Mouse (Mus musculus): ENCODE results near the gene Gfod1. TPM values are rescaled to one million over a fixed set of nuclear protein-coding genes. Genes with fewer than 3 reads are reported as not detected.

The Gfod1 gene
- polyA plus RNA-seq, 1 experiment from 2014 or later: 0.93 TPM

GRCm38 (mm10) chr13:43225161-43225560, 78.8 kb downstream of the Gfod1 start:
- WGBS: 90% methylated on average over 5 of the region's 5 CpGs
- H3K4me3 ChIP-seq (ENCODE audit: low read length): no peak overlapping the region
- ATAC-seq (replicated peaks; ENCODE audit: extremely low read depth, insufficient read depth, low FRiP score): no peak
- H3K4me2 ChIP-seq (ENCODE audit: low read depth, low read length): no peak overlapping the region
- H3K27ac ChIP-seq (ENCODE audit: low read length): no peak overlapping the region
- no peak overlapping the region for H3K9ac ChIP-seq (ENCODE audit: low read length)
- peaks cover 44% of the 10 kb centered on the region for H3K4me1 ChIP-seq (ENCODE audit: control insufficient read depth, insufficient read depth, low read length)
- H3K36me3 ChIP-seq (ENCODE audit: control insufficient read depth, insufficient read depth): no peaks in the 10 kb centered on the region
- no peaks in the 10 kb centered on the region for H3K27me3 ChIP-seq (ENCODE audit: control insufficient read depth, insufficient read depth, low read length)
- peaks cover 3% of the 10 kb centered on the region; the same call in 1 of the 2 replicates for H3K9me3 ChIP-seq (replicated peaks; ENCODE audit: control insufficient read depth, low read length)

DNA sequence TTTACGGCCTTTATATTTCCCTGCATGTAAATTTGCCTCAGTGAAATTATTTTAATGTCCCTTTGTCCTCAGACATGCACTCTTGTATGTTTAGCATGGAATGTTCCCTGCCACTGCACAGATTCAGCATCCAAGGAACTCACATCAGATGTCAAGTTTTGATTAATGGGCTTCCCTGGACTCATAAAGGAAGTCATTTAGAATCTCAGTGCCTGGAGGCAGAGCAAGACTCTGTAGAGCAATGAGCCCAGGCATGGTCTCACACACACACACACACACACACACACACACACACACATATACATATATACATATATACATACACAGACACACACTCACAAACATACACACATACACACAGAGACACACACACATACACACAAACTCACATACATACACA, 81.9 kb downstream of the Gfod1 start:
- no peak for ATAC-seq (replicated peaks; ENCODE audit: extremely low read depth, insufficient read depth, low FRiP score)
- no peak overlapping the region for H3K4me2 ChIP-seq (ENCODE audit: low read depth, low read length)
- H3K4me3 ChIP-seq (ENCODE audit: low read length): no peak overlapping the region
- H3K9ac ChIP-seq (ENCODE audit: low read length): no peak overlapping the region
- H3K36me3 ChIP-seq (ENCODE audit: control insufficient read depth, insufficient read depth): no peaks in the 10 kb centered on the region
- peaks cover 3% of the 10 kb centered on the region; the same call in 1 of the 2 replicates for H3K9me3 ChIP-seq (replicated peaks; ENCODE audit: control insufficient read depth, low read length)
- 86% methylated on average over 1 of the region's 1 CpGs for WGBS
- H3K4me1 ChIP-seq (ENCODE audit: control insufficient read depth, insufficient read depth, low read length): peaks cover 36% of the 10 kb centered on the region
- no peak overlapping the region for H3K27ac ChIP-seq (ENCODE audit: low read length)
- no peaks in the 10 kb centered on the region for H3K27me3 ChIP-seq (ENCODE audit: control insufficient read depth, insufficient read depth, low read length)

DNA sequence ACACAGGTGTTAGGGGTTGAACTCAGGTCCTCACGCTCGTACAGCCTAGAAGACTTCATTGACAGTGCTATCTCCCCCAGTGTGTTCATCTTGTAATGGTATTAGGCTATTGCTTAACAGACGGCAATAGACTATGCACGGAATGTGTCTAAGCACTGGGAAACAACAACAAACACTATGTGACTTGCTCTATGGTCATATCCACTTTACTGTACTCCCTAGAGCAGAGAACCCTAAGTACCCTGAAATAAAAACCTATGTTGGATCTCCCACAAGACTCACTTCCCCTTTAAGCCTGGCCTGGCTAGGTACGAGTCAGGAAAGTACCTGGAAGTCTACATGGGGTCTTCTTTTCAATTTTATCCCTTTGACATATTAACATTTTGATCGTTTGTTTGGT, 82.7 kb downstream of the Gfod1 start:
- no peaks in the 10 kb centered on the region for H3K36me3 ChIP-seq (ENCODE audit: control insufficient read depth, insufficient read depth)
- H3K9ac ChIP-seq (ENCODE audit: low read length): no peak overlapping the region
- H3K4me3 ChIP-seq (ENCODE audit: low read length): no peak overlapping the region
- no peak overlapping the region for H3K4me2 ChIP-seq (ENCODE audit: low read depth, low read length)
- H3K9me3 ChIP-seq (replicated peaks; ENCODE audit: control insufficient read depth, low read length): peaks cover 3% of the 10 kb centered on the region; the same call in 1 of the 2 replicates
- no peak overlapping the region for H3K27ac ChIP-seq (ENCODE audit: low read length)
- no peak for ATAC-seq (replicated peaks; ENCODE audit: extremely low read depth, insufficient read depth, low FRiP score)
- peaks cover 29% of the 10 kb centered on the region for H3K4me1 ChIP-seq (ENCODE audit: control insufficient read depth, insufficient read depth, low read length)
- WGBS: 85% methylated on average over 6 of the region's 6 CpGs
- H3K27me3 ChIP-seq (ENCODE audit: control insufficient read depth, insufficient read depth, low read length): no peaks in the 10 kb centered on the region

GRCm38 (mm10) chr13:43220635-43221034, 83.3 kb downstream of the Gfod1 start:
- ATAC-seq (replicated peaks; ENCODE audit: extremely low read depth, insufficient read depth, low FRiP score): no peak
- 78% methylated on average over 1 of the region's 1 CpGs for WGBS
- no peak overlapping the region for H3K9ac ChIP-seq (ENCODE audit: low read length)
- no peak overlapping the region for H3K4me2 ChIP-seq (ENCODE audit: low read depth, low read length)
- H3K36me3 ChIP-seq (ENCODE audit: control insufficient read depth, insufficient read depth): no peaks in the 10 kb centered on the region
- no peaks in the 10 kb centered on the region for H3K27me3 ChIP-seq (ENCODE audit: control insufficient read depth, insufficient read depth, low read length)
- peaks cover 25% of the 10 kb centered on the region for H3K4me1 ChIP-seq (ENCODE audit: control insufficient read depth, insufficient read depth, low read length)
- no peak overlapping the region for H3K27ac ChIP-seq (ENCODE audit: low read length)
- H3K4me3 ChIP-seq (ENCODE audit: low read length): no peak overlapping the region
- peaks cover 3% of the 10 kb centered on the region; the same call in 1 of the 2 replicates for H3K9me3 ChIP-seq (replicated peaks; ENCODE audit: control insufficient read depth, low read length)

- H3K27ac ChIP-seq (ENCODE audit: low read length): peak overlapping the region; percentile 54
- 60% methylated on average over 4 of the region's 4 CpGs for WGBS
- H3K9me3 ChIP-seq (replicated peaks; ENCODE audit: control insufficient read depth, low read length): no peaks in the 10 kb centered on the region
- H3K9ac ChIP-seq (ENCODE audit: low read length): no peak overlapping the region
- H3K27me3 ChIP-seq (ENCODE audit: control insufficient read depth, insufficient read depth, low read length): no peaks in the 10 kb centered on the region
- peaks cover 28% of the 10 kb centered on the region for H3K4me1 ChIP-seq (ENCODE audit: control insufficient read depth, insufficient read depth, low read length)
- no peak overlapping the region for H3K4me3 ChIP-seq (ENCODE audit: low read length)
- no peaks in the 10 kb centered on the region for H3K36me3 ChIP-seq (ENCODE audit: control insufficient read depth, insufficient read depth)
- ATAC-seq (replicated peaks; ENCODE audit: extremely low read depth, insufficient read depth, low FRiP score): no peak
- H3K4me2 ChIP-seq (ENCODE audit: low read depth, low read length): no peak overlapping the region
These were observed 85.2 kb downstream of the Gfod1 start for GRCm38 (mm10) chr13:43218764-43219163.

- 63% methylated on average over 4 of the region's 4 CpGs for WGBS
- Histone ChIP-seq H3K27ac (ENCODE audit: low read length) (peak overlapping the region; percentile 54), H3K4me1 (ENCODE audit: control insufficient read depth, insufficient read depth, low read length) (peaks cover 25% of the 10 kb centered on the region)
These were observed 85.7 kb downstream of the Gfod1 start for GRCm38 (mm10) chr13:43218284-43218683.

GRCm38 (mm10) chr13:43217686-43218085, 86.3 kb downstream of the Gfod1 start:
- H3K27ac ChIP-seq (ENCODE audit: low read length): peak overlapping the region; percentile 26; the same call in 1 of the 2 replicates
- peaks cover 28% of the 10 kb centered on the region for H3K4me1 ChIP-seq (ENCODE audit: control insufficient read depth, insufficient read depth, low read length)
- no peak overlapping the region for H3K4me3 ChIP-seq (ENCODE audit: low read length)
- no peaks in the 10 kb centered on the region for H3K36me3 ChIP-seq (ENCODE audit: control insufficient read depth, insufficient read depth)
- no peak overlapping the region for H3K9ac ChIP-seq (ENCODE audit: low read length)
- H3K9me3 ChIP-seq (replicated peaks; ENCODE audit: control insufficient read depth, low read length): no peaks in the 10 kb centered on the region
- H3K27me3 ChIP-seq (ENCODE audit: control insufficient read depth, insufficient read depth, low read length): no peaks in the 10 kb centered on the region
- WGBS: 67% methylated on average over 4 of the region's 4 CpGs
- no peak for ATAC-seq (replicated peaks; ENCODE audit: extremely low read depth, insufficient read depth, low FRiP score)
- H3K4me2 ChIP-seq (ENCODE audit: low read depth, low read length): no peak overlapping the region

More at GRCm38 (mm10) chr13:43218284-43218683, 85.7 kb downstream of the Gfod1 start:
- no peak for ATAC-seq (replicated peaks; ENCODE audit: extremely low read depth, insufficient read depth, low FRiP score)
- no peaks in the 10 kb centered on the region for H3K27me3 ChIP-seq (ENCODE audit: control insufficient read depth, insufficient read depth, low read length)
- H3K4me2 ChIP-seq (ENCODE audit: low read depth, low read length): no peak overlapping the region
- no peak overlapping the region for H3K9ac ChIP-seq (ENCODE audit: low read length)
- no peak overlapping the region for H3K4me3 ChIP-seq (ENCODE audit: low read length)
- no peaks in the 10 kb centered on the region for H3K36me3 ChIP-seq (ENCODE audit: control insufficient read depth, insufficient read depth)
- H3K9me3 ChIP-seq (replicated peaks; ENCODE audit: control insufficient read depth, low read length): no peaks in the 10 kb centered on the region

DNA sequence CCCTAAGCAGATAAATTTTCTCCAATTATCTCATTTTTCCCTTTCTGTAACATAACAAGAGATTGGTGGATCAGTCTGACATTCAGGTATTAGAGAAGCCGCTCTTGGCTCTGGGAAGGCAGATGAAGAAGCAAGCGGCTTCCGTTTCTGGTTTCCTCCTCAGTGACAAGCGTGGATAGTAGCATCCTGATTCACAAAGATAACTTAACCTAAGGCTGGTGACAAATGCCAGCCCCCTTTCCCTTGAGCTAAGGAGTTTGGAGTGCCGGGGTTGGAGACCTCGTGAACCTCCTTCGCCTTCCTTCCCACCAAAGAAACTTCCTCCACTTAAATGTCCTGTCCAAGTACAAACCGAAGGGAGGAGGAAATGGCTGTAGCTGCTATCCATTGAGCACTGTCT, 86.9 kb downstream of the Gfod1 start:
- no peak for ATAC-seq (replicated peaks; ENCODE audit: extremely low read depth, insufficient read depth, low FRiP score)

DNA sequence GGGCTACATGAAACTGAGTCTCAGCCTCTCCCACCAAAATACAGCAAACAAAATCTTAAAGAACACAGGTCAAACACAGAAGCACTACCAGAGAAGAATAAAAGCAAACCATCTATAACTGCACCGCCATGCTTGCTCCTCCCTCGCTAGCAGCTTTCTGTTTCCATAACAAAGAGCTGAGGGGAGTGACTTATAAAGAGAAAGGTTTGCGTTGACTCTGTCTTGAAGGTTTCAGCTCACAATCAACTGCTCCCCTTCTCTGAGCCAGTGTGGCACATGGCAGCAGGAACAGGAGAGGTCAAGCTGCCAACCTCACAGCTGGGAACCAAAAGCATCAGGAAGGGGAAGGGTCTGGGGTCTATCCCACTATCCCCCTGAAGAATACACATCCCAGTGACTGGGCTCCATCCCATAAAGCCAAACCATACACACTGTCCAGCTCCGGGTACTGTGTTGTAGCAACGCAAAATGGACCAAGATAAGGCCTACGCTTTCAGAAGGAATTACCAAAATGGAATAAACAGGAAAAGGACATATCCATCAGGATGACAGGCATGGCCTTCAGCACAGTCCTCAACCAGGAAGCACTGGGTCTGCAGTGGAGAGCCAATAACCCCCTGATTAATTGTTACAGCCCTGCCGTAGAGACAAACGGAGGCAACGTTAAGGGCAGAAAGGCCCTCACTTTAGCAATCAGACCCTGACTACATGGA, 87.8 kb downstream of the Gfod1 start:
- H3K4me1 ChIP-seq (ENCODE audit: control insufficient read depth, insufficient read depth, low read length): peaks cover 37% of the 10 kb centered on the region

More for the DNA sequence above, 86.9 kb downstream of the Gfod1 start:
- Histone ChIP-seq H3K27me3 (ENCODE audit: control insufficient read depth, insufficient read depth, low read length) (no peaks in the 10 kb centered on the region), H3K9me3 (replicated peaks; ENCODE audit: control insufficient read depth, low read length) (no peaks in the 10 kb centered on the region), H3K9ac (ENCODE audit: low read length) (no peak overlapping the region), H3K36me3 (ENCODE audit: control insufficient read depth, insufficient read depth) (no peaks in the 10 kb centered on the region), H3K4me1 (ENCODE audit: control insufficient read depth, insufficient read depth, low read length) (peaks cover 34% of the 10 kb centered on the region), H3K27ac (ENCODE audit: low read length) (peak overlapping the region; percentile 3; the same call in 1 of the 2 replicates), H3K4me3 (ENCODE audit: low read length) (no peak overlapping the region), H3K4me2 (ENCODE audit: low read depth, low read length) (no peak overlapping the region)
- WGBS: 66% methylated on average over 8 of the region's 8 CpGs

More for the DNA sequence above, 87.8 kb downstream of the Gfod1 start:
- Histone ChIP-seq H3K36me3 (ENCODE audit: control insufficient read depth, insufficient read depth) (no peaks in the 10 kb centered on the region), H3K4me3 (ENCODE audit: low read length) (no peak overlapping the region), H3K27ac (ENCODE audit: low read length) (0 out of 2 replicates have a peak overlapping the region, but pooled peaks have one; percentile 28), H3K27me3 (ENCODE audit: control insufficient read depth, insufficient read depth, low read length) (no peaks in the 10 kb centered on the region), H3K9ac (ENCODE audit: low read length) (no peak overlapping the region), H3K9me3 (replicated peaks; ENCODE audit: control insufficient read depth, low read length) (no peaks in the 10 kb centered on the region), H3K4me2 (ENCODE audit: low read depth, low read length) (no peak overlapping the region)
- ATAC-seq (replicated peaks; ENCODE audit: extremely low read depth, insufficient read depth, low FRiP score): no peak
- 74% methylated on average over 9 of the region's 9 CpGs for WGBS
